Comparison of ENCODE assay signal across 15 mouse cellular contexts in genomic region chr2:165415141-165415721, GRCm38 (mm10). TPM values are rescaled to one million over a fixed set of nuclear protein-coding genes. Genes with fewer than 3 reads are reported as not detected.
DNase-seq lines count a peak whose midpoint lies in the region; ATAC-seq and TF ChIP-seq lines count a peak whose summit lies in the region.
"Had no signal": no experiment of that assay in that cellular context is flagged by ENCODE, and none has a peak within 500 bp of the region (broad histone marks: within the 10 kb centered on the region; RNA-seq: fewer than 3 reads in every experiment).

No protein-coding gene starts in this region.

- no peaks in the 10 kb centered on the region for H3K36me3 ChIP-seq in neural tube, embryonic 15.5 days
- H3K36me3 ChIP-seq in forebrain, embryonic 14.5 days (ENCODE audit: control insufficient read depth, insufficient read depth, low read length) = no peaks in the 10 kb centered on the region
- H3K36me3 ChIP-seq in hindbrain, embryonic 16.5 days (ENCODE audit: control insufficient read depth, insufficient read depth, low read length) = no peaks in the 10 kb centered on the region
- H3K36me3 ChIP-seq: embryonic facial prominence, embryonic 15.5 days; heart, embryonic 15.5 days had no signal

- no peak overlapping the region for H3K4me3 ChIP-seq in neural tube, embryonic 15.5 days (replicated peaks)
- H3K4me3 ChIP-seq in forebrain, embryonic 14.5 days (ENCODE audit: low read depth, low read length) = no peak overlapping the region
- H3K4me3 ChIP-seq in hindbrain, embryonic 16.5 days (ENCODE audit: low read length) = no peak overlapping the region
- H3K4me3 ChIP-seq in olfactory bulb, adult 2 months (ENCODE audit: insufficient read depth, low read depth, low read length) = no peak overlapping the region
- H3K4me3 ChIP-seq: embryonic facial prominence, embryonic 15.5 days; heart, embryonic 15.5 days had no signal

- no peak for DNase-seq in neural tube, embryonic 10.5 days (ENCODE audit: extremely low spot score, low spot score)
- peak; percentile 42 for DNase-seq in forebrain, embryonic 14.5 days (ENCODE audit: low spot score)
- DNase-seq in testis, postnatal 14 days (ENCODE audit: low spot score) = no peak
- DNase-seq in urinary bladder, postnatal 36 days (ENCODE audit: low spot score in 2 of 2) = no peak
- no peak for DNase-seq in retina, postnatal 1 day
- DNase-seq: cerebellum, adult 2 months; left cerebral cortex, postnatal 4 days; lung, embryonic 14.5 days; thymus, postnatal 14 days had no signal

- no peaks in the 10 kb centered on the region for H3K9me3 ChIP-seq in neural tube, embryonic 15.5 days (replicated peaks)
- no peaks in the 10 kb centered on the region for H3K9me3 ChIP-seq in forebrain, embryonic 14.5 days (replicated peaks; ENCODE audit: control insufficient read depth, low read length)
- no peaks in the 10 kb centered on the region for H3K9me3 ChIP-seq in hindbrain, embryonic 16.5 days (ENCODE audit: control insufficient read depth, low read length)
- H3K9me3 ChIP-seq: embryonic facial prominence, embryonic 15.5 days; heart, embryonic 15.5 days had no signal

- no peak for TF ChIP-seq CTCF in olfactory bulb, adult 2 months (IDR thresholded peaks at IDR 0.05; ENCODE audit: insufficient read depth, low read depth, low read length)

- ATAC-seq in neural tube, embryonic 15.5 days (ENCODE audit: low FRiP score) = no peak
- ATAC-seq in forebrain, embryonic 14.5 days = no peak
- no peak for ATAC-seq in hindbrain, embryonic 16.5 days
- ATAC-seq: inflammation-experienced regulatory T-cells, adult 6 months had no signal

- TF ChIP-seq POLR2A in olfactory bulb, adult 2 months (IDR thresholded peaks at IDR 0.05; ENCODE audit: insufficient read depth, low read depth, low read length) = no peak

- 0 out of 2 replicates have a peak overlapping the region, but pooled peaks have one; percentile 18 for H3K27ac ChIP-seq in neural tube, embryonic 15.5 days (replicated peaks)
- H3K27ac ChIP-seq in forebrain, embryonic 14.5 days (ENCODE audit: low read depth, low read length) = no peak overlapping the region
- H3K27ac ChIP-seq in hindbrain, embryonic 16.5 days (ENCODE audit: low read depth, low read length) = peak overlapping the region; percentile 40
- 0 out of 2 replicates have a peak overlapping the region, but pooled peaks have one; percentile 4 for H3K27ac ChIP-seq in olfactory bulb, adult 2 months (ENCODE audit: insufficient read depth, low read depth, low read length)
- H3K27ac ChIP-seq: embryonic facial prominence, embryonic 15.5 days; heart, embryonic 15.5 days had no signal

- 61% methylated on average over 11 of the region's 11 CpGs for WGBS in neural tube, embryonic 15.5 days
- 37% methylated on average over 11 of the region's 11 CpGs for WGBS in forebrain, embryonic 14.5 days
- WGBS in hindbrain, embryonic 16.5 days = 39% methylated on average over 11 of the region's 11 CpGs
- 57% methylated on average over 11 of the region's 11 CpGs for WGBS in olfactory bulb, adult 2 months

- no peak overlapping the region for H3K9ac ChIP-seq in neural tube, embryonic 15.5 days (replicated peaks)
- no peak overlapping the region for H3K9ac ChIP-seq in forebrain, embryonic 14.5 days (ENCODE audit: low read length)
- no peak overlapping the region for H3K9ac ChIP-seq in hindbrain, embryonic 16.5 days (ENCODE audit: low read depth, low read length)
- H3K9ac ChIP-seq: embryonic facial prominence, embryonic 15.5 days; heart, embryonic 15.5 days; lung, embryonic 14.5 days had no signal

- H3K27me3 ChIP-seq in neural tube, embryonic 15.5 days (replicated peaks) = no peaks in the 10 kb centered on the region
- H3K27me3 ChIP-seq in forebrain, embryonic 14.5 days (replicated peaks; ENCODE audit: control insufficient read depth, insufficient read depth, low read length) = no peaks in the 10 kb centered on the region
- no peaks in the 10 kb centered on the region for H3K27me3 ChIP-seq in hindbrain, embryonic 16.5 days (replicated peaks; ENCODE audit: control insufficient read depth, insufficient read depth, low read length)
- H3K27me3 ChIP-seq: embryonic facial prominence, embryonic 15.5 days; heart, embryonic 15.5 days had no signal

- H3K4me1 ChIP-seq in neural tube, embryonic 15.5 days = peaks cover 22% of the 10 kb centered on the region
- peaks cover 15% of the 10 kb centered on the region for H3K4me1 ChIP-seq in forebrain, embryonic 14.5 days (ENCODE audit: control insufficient read depth, insufficient read depth, low read length)
- H3K4me1 ChIP-seq in hindbrain, embryonic 16.5 days (ENCODE audit: control insufficient read depth, insufficient read depth, low read depth, low read length) = peaks cover 9% of the 10 kb centered on the region
- H3K4me1 ChIP-seq in olfactory bulb, adult 2 months (ENCODE audit: control insufficient read depth, insufficient read depth, low read length) = peaks cover 25% of the 10 kb centered on the region

- H3K4me2 ChIP-seq in neural tube, embryonic 15.5 days = no peak overlapping the region
- no peak overlapping the region for H3K4me2 ChIP-seq in forebrain, embryonic 14.5 days (ENCODE audit: low read length)
- H3K4me2 ChIP-seq in hindbrain, embryonic 16.5 days (ENCODE audit: low read length) = no peak overlapping the region
- H3K4me2 ChIP-seq: embryonic facial prominence, embryonic 15.5 days; heart, embryonic 15.5 days; lung, embryonic 14.5 days had no signal

RNA-seq across cellular contexts. Expression of gene Ocstamp, which starts 15.0 kb away (rescaled TPM):
- 0.05 TPM in 1 of 2 replicates, not detected in the other for polyA plus RNA-seq in neural tube, embryonic 15.5 days (2015; fragmentation: Nextera tagmentation; extraction: Ambion mirVana)
- not detected in 2 replicates for polyA plus RNA-seq in forebrain, embryonic 14.5 days (2014; fragmentation: Nextera tagmentation; extraction: Ambion mirVana)
- 0.04 and 0.05 TPM in 2 replicates for polyA plus RNA-seq in hindbrain, embryonic 16.5 days (2015; fragmentation: Nextera tagmentation; extraction: Ambion mirVana)
- polyA plus RNA-seq in olfactory bulb, adult 2 months (2012; ENCODE audit: insufficient read depth, insufficient read length, low replicate concordance, missing spikeins) = not detected in 2 replicates
- polyA plus RNA-seq: cerebellum, adult 2 months; inflammation-experienced regulatory T-cells, adult 6 months; lung, embryonic 14.5 days had no signal

RNA-seq across cellular contexts. Expression of gene Zfp334, which starts 27.2 kb away (rescaled TPM):
- 7.2 and 7.4 TPM in 2 replicates for polyA plus RNA-seq in neural tube, embryonic 15.5 days (2015; fragmentation: Nextera tagmentation; extraction: Ambion mirVana)
- 13.6 and 13.9 TPM in 2 replicates for polyA plus RNA-seq in forebrain, embryonic 14.5 days (2014; fragmentation: Nextera tagmentation; extraction: Ambion mirVana)
- 6.8 and 9.0 TPM in 2 replicates for polyA plus RNA-seq in hindbrain, embryonic 16.5 days (2015; fragmentation: Nextera tagmentation; extraction: Ambion mirVana)
- polyA plus RNA-seq in olfactory bulb, adult 2 months (2012; ENCODE audit: insufficient read depth, insufficient read length, low replicate concordance, missing spikeins) = not detected in 2 replicates
- polyA plus RNA-seq: inflammation-experienced regulatory T-cells, adult 6 months had no signal

RNA-seq across cellular contexts. Expression of gene Zfp663, which starts 46.7 kb away (rescaled TPM):
- polyA plus RNA-seq in neural tube, embryonic 15.5 days (2015; fragmentation: Nextera tagmentation; extraction: Ambion mirVana) = 3.8 and 4.7 TPM in 2 replicates
- 8.1 and 9.1 TPM in 2 replicates for polyA plus RNA-seq in forebrain, embryonic 14.5 days (2014; fragmentation: Nextera tagmentation; extraction: Ambion mirVana)
- 4.5 and 5.5 TPM in 2 replicates for polyA plus RNA-seq in hindbrain, embryonic 16.5 days (2015; fragmentation: Nextera tagmentation; extraction: Ambion mirVana)
- polyA plus RNA-seq in olfactory bulb, adult 2 months (2012; ENCODE audit: insufficient read depth, insufficient read length, low replicate concordance, missing spikeins) = not detected in 2 replicates
- polyA plus RNA-seq: cerebellum, adult 2 months; inflammation-experienced regulatory T-cells, adult 6 months had no signal

RNA-seq across cellular contexts. Expression of gene Slc13a3, which starts 57.8 kb away (rescaled TPM):
- polyA plus RNA-seq in neural tube, embryonic 15.5 days (2015; fragmentation: Nextera tagmentation; extraction: Ambion mirVana) = 2.8 and 3.5 TPM in 2 replicates
- 5.8 and 8.6 TPM in 2 replicates for polyA plus RNA-seq in forebrain, embryonic 14.5 days (2014; fragmentation: Nextera tagmentation; extraction: Ambion mirVana)
- polyA plus RNA-seq in hindbrain, embryonic 16.5 days (2015; fragmentation: Nextera tagmentation; extraction: Ambion mirVana) = 11.7 and 13.1 TPM in 2 replicates
- polyA plus RNA-seq in olfactory bulb, adult 2 months (2012; ENCODE audit: insufficient read depth, insufficient read length, low replicate concordance, missing spikeins) = not detected in 2 replicates
- polyA plus RNA-seq: inflammation-experienced regulatory T-cells, adult 6 months had no signal
